Mouse (Mus musculus) mouse trophoblast stem cell (cell line): ENCODE data around the gene Lnpk.

ENCODE experiments used
- in situ Hi-C, 2 experiments: fragments of 300-500 bp; cut with MseI, MboI; formaldehyde crosslinking; loops; 2 replicates in 1 of 2; 3 replicates in 1 of 2; pipeline ENCODE4 v1.15.1; 2025

Gene Lnpk

GRCm38 (mm10) chr2:74490186-74490585 is 89.0 kb downstream of the Lnpk start:
- in situ Hi-C loops: no loop called here

GRCm38 (mm10) chr2:74488443-74488842 is 90.8 kb downstream of the Lnpk start:
- in situ Hi-C loops: no loop called here

GRCm38 (mm10) chr2:74482651-74483050 is 96.6 kb downstream of the Lnpk start:
- in situ Hi-C loops: no loop called here

- in situ Hi-C loops: no loop called here
Observed at GRCm38 (mm10) chr2:74482086-74482485, 97.1 kb downstream of the Lnpk start.
